Mouse (Mus musculus): ENCODE measurements around the gene Sgms1. TPM values are rescaled to one million over a fixed set of nuclear protein-coding genes. Genes with fewer than 3 reads are reported as not detected.
"Not testable (repeated sequence)": the region's sequence is repeated elsewhere in the genome, so short reads cannot be mapped to it uniquely, and the experiment has no call there.

Sgms1 gene
- total RNA-seq, 4 experiments from 2014 or later = 46.6 to 58.3 (median 50.3) TPM

DNA sequence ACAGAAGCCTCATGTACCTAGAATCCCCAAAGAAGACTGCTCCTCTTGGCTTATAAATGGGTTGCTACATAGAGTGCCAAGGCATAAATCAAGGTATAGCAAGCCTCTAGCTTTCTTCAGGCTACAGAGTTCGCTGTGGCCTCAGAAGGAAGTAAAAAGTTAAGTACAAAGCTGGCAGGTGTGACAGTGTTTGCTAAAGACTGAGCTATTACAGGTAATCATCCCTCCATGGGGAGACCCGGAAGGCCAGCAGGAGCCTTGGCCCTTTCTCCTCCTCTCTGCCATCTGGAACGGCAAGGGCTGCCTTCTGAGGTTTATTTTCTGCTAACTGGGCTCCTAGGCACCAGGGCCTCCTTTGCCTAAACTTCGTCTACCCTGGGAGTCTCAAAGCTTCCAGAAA, 285.3 kb downstream of the Sgms1 start:
- DNase-seq (ENCODE audit: low spot score in 2 of 2) = no peak

GRCm38 (mm10) chr19:32102976-32103300, 286.6 kb downstream of the Sgms1 start:
- DNase-seq (ENCODE audit: low spot score in 2 of 2) = peak; percentile 41 to 44

DNA sequence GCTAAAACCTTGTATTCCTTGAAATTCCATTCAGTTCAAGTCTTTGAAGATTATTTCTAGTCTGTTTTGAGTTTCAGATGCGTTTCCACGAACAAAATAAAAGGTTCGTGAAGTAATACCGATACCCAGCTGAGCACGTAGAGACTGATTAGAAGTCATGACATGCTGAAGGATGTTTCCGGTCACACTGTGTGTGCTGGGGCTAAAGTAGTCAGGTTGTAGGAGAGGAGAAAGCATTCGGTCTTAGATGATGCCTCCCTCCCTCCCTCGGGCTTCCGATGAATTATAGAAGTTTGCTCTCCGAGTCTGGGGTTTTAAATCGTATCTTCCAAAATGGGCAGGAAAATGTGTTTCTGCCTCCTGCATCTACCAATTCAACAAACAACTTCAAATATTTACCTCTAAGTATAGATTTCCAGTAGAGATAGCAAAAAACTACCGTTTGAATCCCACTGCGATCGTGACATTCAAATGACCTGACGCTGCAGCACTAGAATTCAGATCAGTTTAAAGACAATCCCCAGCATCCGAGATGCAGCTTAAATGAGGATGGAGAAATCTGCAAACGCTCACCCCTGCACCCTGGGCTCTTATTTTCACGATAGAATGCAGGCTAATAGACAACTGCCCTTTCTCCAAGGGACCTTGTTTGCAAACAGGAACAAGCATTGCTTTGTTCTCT, 287.1 kb downstream of the Sgms1 start:
- no peak for DNase-seq (ENCODE audit: low spot score in 2 of 2)

GRCm38 (mm10) chr19:32098582-32098981, 290.9 kb downstream of the Sgms1 start:
- no peak for DNase-seq (ENCODE audit: low spot score in 2 of 2)

DNA sequence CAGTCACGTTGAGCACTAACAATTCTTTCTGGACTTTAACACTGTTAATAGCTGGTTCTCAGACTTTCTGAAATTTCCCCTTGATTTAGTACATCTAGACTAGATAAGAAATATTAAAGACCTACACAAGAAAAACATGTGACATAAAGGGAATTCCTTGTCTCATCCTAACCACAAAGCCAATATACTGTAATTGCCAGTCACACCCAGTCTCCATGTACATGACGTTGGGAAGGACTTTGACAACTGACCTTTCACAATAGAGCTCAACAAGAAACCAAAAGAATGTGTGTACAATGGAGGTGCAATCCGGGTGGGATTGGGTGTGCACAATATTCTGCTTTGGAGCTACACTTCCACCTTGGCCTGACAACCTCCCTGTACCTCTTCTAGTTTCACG, 297.2 kb downstream of the Sgms1 start:
- no peak for DNase-seq (ENCODE audit: low spot score in 2 of 2)

DNA sequence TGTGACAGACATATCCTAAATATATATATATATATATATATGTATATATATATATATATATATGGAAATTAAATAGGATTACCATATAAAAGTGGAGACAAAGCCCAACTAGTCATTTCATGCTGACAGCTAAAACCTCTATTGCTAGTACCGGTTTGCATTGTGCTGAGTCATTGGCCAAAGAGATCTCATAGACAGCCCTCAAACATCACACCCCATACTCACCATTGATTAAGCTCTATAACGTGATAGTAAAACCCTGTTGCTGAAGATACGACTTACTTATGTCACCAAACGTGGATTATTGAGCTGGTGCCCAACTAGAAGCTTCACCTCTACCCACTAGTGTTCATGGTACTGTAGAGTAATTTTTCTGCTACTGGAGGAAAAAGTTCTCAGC, 298.7 kb downstream of the Sgms1 start:
- no peak for DNase-seq (ENCODE audit: low spot score in 2 of 2)

DNA sequence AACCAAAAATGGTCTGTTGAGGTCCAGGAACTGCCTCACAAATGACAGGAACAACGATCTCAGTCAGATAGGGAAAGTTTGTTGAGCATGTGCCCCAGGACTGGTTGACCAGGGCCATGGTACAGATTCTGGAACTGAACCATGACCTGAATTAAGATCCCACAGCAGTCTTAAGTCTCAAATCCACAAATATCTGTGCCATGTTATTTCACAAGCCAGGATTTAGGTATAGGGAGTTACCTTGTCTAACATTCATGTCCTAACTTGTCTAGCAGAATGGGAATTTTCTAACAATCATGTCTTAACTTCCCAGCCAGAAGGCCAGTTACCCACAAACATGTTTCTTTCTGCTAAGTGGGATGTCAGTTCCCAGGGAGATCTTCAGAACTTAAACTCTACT, 300.9 kb downstream of the Sgms1 start:
- no peak for DNase-seq (ENCODE audit: low spot score in 2 of 2)

DNA sequence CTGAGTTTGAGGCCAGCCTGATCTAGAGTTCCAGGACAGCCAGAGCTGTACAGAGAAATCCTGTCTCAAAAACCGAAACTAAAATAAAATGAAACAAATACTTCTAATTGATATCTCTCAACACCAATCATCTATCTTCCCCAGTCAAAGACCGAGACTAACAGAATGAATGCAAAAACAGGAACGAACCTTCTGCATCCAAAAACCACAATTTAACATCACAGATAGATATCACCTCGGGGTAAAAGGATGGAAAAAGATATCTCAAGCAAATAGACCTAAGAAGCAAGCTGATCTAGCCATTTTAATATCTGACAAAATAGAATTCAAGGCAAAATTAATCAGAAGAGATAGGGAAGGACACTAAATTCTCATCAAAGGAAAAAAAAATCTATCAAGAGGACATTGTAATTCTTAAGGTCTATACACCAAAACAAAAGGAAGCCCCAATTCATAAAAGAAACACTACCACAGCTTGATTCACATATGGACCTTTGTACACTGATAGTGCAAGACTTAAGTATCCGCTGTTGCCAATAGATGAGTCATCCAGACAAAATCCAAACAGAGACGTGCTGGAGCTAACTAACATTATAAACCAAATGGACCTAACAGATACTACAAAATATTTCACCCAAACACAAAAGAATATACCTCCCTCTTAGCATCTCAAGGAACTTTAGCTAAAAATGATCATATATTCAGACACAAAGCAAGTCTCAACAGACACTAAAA, 301.6 kb downstream of the Sgms1 start:
- no peak for DNase-seq (ENCODE audit: low spot score in 2 of 2)

GRCm38 (mm10) chr19:32084813-32085212, 304.7 kb downstream of the Sgms1 start:
- not testable (repeated sequence) for DNase-seq (ENCODE audit: low spot score in 2 of 2)

Other genes with a start within 250 kb of the Sgms1 start
- gene Rpl9-ps6, start 76.9 kb upstream of the Sgms1 start, total RNA-seq (2022) = 10 to 100 TPM; 27.2 to 45.2 (median 37.3) TPM
- gene Minpp1, start 96.1 kb upstream of the Sgms1 start, total RNA-seq (2022) = 10 to 100 TPM; 54.8 to 58.1 (median 55.9) TPM
- 10 to 100 TPM; 12.3 to 14.8 (median 14.2) TPM for gene Papss2, start 206.1 kb upstream of the Sgms1 start, total RNA-seq (2022)

Measured in layer of hippocampus, adult 8-10 months (tissue).